Mouse (Mus musculus): ENCODE results near the gene Lman2l. TPM values are rescaled to one million over a fixed set of nuclear protein-coding genes. Genes with fewer than 3 reads are reported as not detected.

Gene Lman2l
- polyA plus RNA-seq, 1 experiment from 2014 or later = 22.6 TPM

- H3K4me3 ChIP-seq (ENCODE audit: low read depth, low read length) = no peak overlapping the region
- H3K4me2 ChIP-seq (ENCODE audit: low read length) = no peak overlapping the region
- no peak for DNase-seq (ENCODE audit: low spot score)
- no peaks in the 10 kb centered on the region for H3K36me3 ChIP-seq (ENCODE audit: control insufficient read depth, insufficient read depth, low read length)
- no peak overlapping the region for H3K27ac ChIP-seq (ENCODE audit: low read depth)
- no peaks in the 10 kb centered on the region for H3K27me3 ChIP-seq (replicated peaks; ENCODE audit: control insufficient read depth, insufficient read depth, low read length)
- H3K4me1 ChIP-seq (replicated peaks; ENCODE audit: control insufficient read depth, insufficient read depth, low read length) = peaks cover 19% of the 10 kb centered on the region
- H3K9me3 ChIP-seq (ENCODE audit: control insufficient read depth, low read length) = no peaks in the 10 kb centered on the region
- WGBS = 87% methylated on average over 12 of the region's 12 CpGs
- no peak overlapping the region for H3K9ac ChIP-seq (ENCODE audit: low read length)
- no peak for ATAC-seq (replicated peaks; ENCODE audit: low FRiP score, low TSS enrichment, low read depth)
These were observed 35.1 kb upstream of the Lman2l start for GRCm38 (mm10) chr1:36479903-36480899.

DNA sequence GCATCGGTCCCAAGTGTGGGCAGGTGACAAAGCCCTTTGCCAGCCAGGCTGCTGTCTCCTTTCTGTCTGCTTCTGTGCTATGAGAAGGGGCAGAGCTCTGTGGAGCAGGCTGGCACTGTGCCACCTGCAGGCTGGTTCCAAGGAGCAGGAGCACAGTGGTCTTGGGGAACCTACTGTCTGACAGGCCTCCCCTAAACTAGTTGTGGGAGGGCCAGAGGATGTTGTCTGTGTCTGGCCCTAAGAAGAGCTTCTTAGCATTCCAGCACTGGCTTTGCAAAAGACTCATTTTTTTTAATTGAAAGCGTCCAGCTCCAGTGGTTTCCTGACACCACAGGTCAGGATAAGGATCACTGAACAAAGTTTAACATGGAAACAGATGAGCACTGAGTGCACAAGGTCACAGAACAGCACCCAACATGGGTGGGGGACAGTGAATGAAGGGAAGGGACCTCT lies 33.3 kb upstream of the Lman2l start:
- H3K36me3 ChIP-seq (ENCODE audit: control insufficient read depth, insufficient read depth, low read length) = no peaks in the 10 kb centered on the region
- DNase-seq (ENCODE audit: low spot score) = no peak
- H3K4me2 ChIP-seq (ENCODE audit: low read length) = no peak overlapping the region
- no peak overlapping the region for H3K4me3 ChIP-seq (ENCODE audit: low read depth, low read length)
- no peak for ATAC-seq (replicated peaks; ENCODE audit: low FRiP score, low TSS enrichment, low read depth)
- no peaks in the 10 kb centered on the region for H3K27me3 ChIP-seq (replicated peaks; ENCODE audit: control insufficient read depth, insufficient read depth, low read length)
- H3K9me3 ChIP-seq (ENCODE audit: control insufficient read depth, low read length) = no peaks in the 10 kb centered on the region
- 67% methylated on average over 2 of the region's 2 CpGs for WGBS
- H3K9ac ChIP-seq (ENCODE audit: low read length) = no peak overlapping the region
- H3K27ac ChIP-seq (ENCODE audit: low read depth) = no peak overlapping the region
- peaks cover 32% of the 10 kb centered on the region for H3K4me1 ChIP-seq (replicated peaks; ENCODE audit: control insufficient read depth, insufficient read depth, low read length)

DNA sequence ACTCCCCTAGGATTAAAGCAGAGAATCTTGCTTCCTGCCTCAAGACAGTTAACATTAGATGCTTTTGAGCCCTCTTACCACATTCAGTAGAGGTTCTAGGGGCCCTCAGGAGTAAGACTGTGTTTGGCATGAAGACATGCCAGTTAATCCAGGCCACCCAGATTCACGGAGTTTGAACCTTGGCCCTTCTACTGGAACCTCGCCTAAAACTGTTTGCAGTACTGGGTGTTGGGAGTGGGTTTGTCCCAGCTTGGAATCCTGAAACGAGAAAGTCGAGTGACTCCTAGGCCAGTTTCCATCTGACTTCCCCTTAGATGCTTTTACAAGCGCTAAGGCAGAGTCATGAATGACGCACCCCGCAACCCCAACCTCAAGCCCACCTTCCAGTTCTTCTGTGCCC lies 31.4 kb upstream of the Lman2l start:
- ATAC-seq (replicated peaks; ENCODE audit: low FRiP score, low TSS enrichment, low read depth) = peak; percentile 16; the same call in 1 of the 2 replicates
- no peaks in the 10 kb centered on the region for H3K27me3 ChIP-seq (replicated peaks; ENCODE audit: control insufficient read depth, insufficient read depth, low read length)
- no peak overlapping the region for H3K4me3 ChIP-seq (ENCODE audit: low read depth, low read length)
- peak overlapping the region; percentile 59 for H3K4me2 ChIP-seq (ENCODE audit: low read length)
- no peaks in the 10 kb centered on the region for H3K9me3 ChIP-seq (ENCODE audit: control insufficient read depth, low read length)
- no peaks in the 10 kb centered on the region for H3K36me3 ChIP-seq (ENCODE audit: control insufficient read depth, insufficient read depth, low read length)
- WGBS = 68% methylated on average over 7 of the region's 7 CpGs
- peak overlapping the region; percentile 4; the same call in 1 of the 2 replicates for H3K27ac ChIP-seq (ENCODE audit: low read depth)
- H3K4me1 ChIP-seq (replicated peaks; ENCODE audit: control insufficient read depth, insufficient read depth, low read length) = peaks cover 46% of the 10 kb centered on the region
- H3K9ac ChIP-seq (ENCODE audit: low read length) = no peak overlapping the region
- no peak for DNase-seq (ENCODE audit: low spot score)

DNA sequence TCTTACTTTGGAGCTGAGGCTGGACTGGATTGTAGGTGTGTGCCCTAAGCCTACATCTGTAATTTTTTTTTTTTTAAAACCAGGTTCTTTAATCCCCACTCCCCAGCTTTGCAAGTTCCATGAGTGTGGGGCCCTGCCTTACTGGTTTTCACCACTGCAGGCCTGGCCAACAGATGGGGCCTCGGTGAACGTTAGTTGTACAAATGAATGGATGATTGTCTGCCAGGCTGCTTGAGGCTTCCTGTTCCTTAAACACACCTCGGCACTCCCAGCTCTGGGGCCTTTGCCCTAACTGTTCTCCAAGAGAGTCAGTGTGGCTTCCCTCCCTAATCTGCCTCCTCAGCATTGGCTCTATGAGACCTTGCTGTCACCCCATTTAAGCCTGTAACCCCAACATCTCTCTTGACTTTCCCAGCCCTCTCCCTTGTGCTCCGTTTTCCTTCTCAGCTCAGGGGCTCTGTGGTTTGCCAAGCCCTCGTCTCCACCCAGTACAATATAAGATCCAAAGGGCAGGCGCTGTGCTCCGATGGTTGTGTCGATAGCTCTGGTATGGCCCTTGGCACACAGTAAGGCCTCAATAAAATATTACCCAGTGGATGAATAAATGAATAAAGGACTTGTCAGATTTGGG lies 30.5 kb upstream of the Lman2l start:
- Histone ChIP-seq H3K27ac (ENCODE audit: low read depth) (peak overlapping the region; percentile 64), H3K27me3 (replicated peaks; ENCODE audit: control insufficient read depth, insufficient read depth, low read length) (no peaks in the 10 kb centered on the region), H3K9me3 (ENCODE audit: control insufficient read depth, low read length) (no peaks in the 10 kb centered on the region), H3K4me2 (ENCODE audit: low read length) (peak overlapping the region; percentile 59), H3K4me1 (replicated peaks; ENCODE audit: control insufficient read depth, insufficient read depth, low read length) (peaks cover 46% of the 10 kb centered on the region), H3K9ac (ENCODE audit: low read length) (peak overlapping the region; percentile 29; the same call in 1 of the 2 replicates), H3K4me3 (ENCODE audit: low read depth, low read length) (peak overlapping the region; percentile 17), H3K36me3 (ENCODE audit: control insufficient read depth, insufficient read depth, low read length) (no peaks in the 10 kb centered on the region)
- ATAC-seq (replicated peaks; ENCODE audit: low FRiP score, low TSS enrichment, low read depth) (no peak), DNase-seq (ENCODE audit: low spot score) (peak; percentile 58)
- 33% methylated on average over 8 of the region's 8 CpGs for WGBS

- peak overlapping the region; percentile 59 for H3K4me2 ChIP-seq (ENCODE audit: low read length)
- DNase-seq (ENCODE audit: low spot score) (no peak), ATAC-seq (replicated peaks; ENCODE audit: low FRiP score, low TSS enrichment, low read depth) (no peak)
- no peaks in the 10 kb centered on the region for H3K9me3 ChIP-seq (ENCODE audit: control insufficient read depth, low read length)
- H3K27ac ChIP-seq (ENCODE audit: low read depth) = 0 out of 2 replicates have a peak overlapping the region, but pooled peaks have one; percentile 64
- peaks cover 46% of the 10 kb centered on the region for H3K4me1 ChIP-seq (replicated peaks; ENCODE audit: control insufficient read depth, insufficient read depth, low read length)
- WGBS = 65% methylated on average over 3 of the region's 3 CpGs
- no peaks in the 10 kb centered on the region for H3K27me3 ChIP-seq (replicated peaks; ENCODE audit: control insufficient read depth, insufficient read depth, low read length)
- peak overlapping the region; percentile 67 for H3K4me3 ChIP-seq (ENCODE audit: low read depth, low read length)
- H3K36me3 ChIP-seq (ENCODE audit: control insufficient read depth, insufficient read depth, low read length) = no peaks in the 10 kb centered on the region
- H3K9ac ChIP-seq (ENCODE audit: low read length) = 0 out of 2 replicates have a peak overlapping the region, but pooled peaks have one; percentile 29
These were observed 29.6 kb upstream of the Lman2l start for GRCm38 (mm10) chr1:36474646-36475045.

- H3K36me3 ChIP-seq (ENCODE audit: control insufficient read depth, insufficient read depth, low read length) = no peaks in the 10 kb centered on the region
- no peak overlapping the region for H3K27ac ChIP-seq (ENCODE audit: low read depth)
- WGBS = 80% methylated on average over 10 of the region's 10 CpGs
- H3K9ac ChIP-seq (ENCODE audit: low read length) = 0 out of 2 replicates have a peak overlapping the region, but pooled peaks have one; percentile 10
- no peaks in the 10 kb centered on the region for H3K27me3 ChIP-seq (replicated peaks; ENCODE audit: control insufficient read depth, insufficient read depth, low read length)
- peak overlapping the region; percentile 59 for H3K4me2 ChIP-seq (ENCODE audit: low read length)
- H3K4me1 ChIP-seq (replicated peaks; ENCODE audit: control insufficient read depth, insufficient read depth, low read length) = peaks cover 46% of the 10 kb centered on the region
- no peak for ATAC-seq (replicated peaks; ENCODE audit: low FRiP score, low TSS enrichment, low read depth)
- DNase-seq (ENCODE audit: low spot score) = no peak
- H3K9me3 ChIP-seq (ENCODE audit: control insufficient read depth, low read length) = no peaks in the 10 kb centered on the region
- peak overlapping the region; percentile 67 for H3K4me3 ChIP-seq (ENCODE audit: low read depth, low read length)
These were observed 28.2 kb upstream of the Lman2l start for GRCm38 (mm10) chr1:36473211-36473780.

DNA sequence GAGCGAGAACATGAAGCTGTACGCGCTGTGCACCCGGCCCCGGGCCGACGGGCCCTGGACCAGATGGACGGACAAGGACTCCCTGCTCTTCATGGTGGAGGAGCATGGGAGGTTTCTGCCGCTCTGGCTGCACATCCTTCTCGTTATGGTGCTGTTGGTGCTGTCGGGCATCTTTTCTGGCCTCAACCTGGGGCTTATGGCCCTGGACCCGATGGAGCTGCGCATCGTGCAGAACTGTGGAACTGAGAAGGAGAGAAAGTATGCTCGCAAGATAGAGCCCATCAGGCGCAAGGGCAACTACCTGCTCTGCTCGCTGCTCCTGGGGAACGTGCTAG lies 27.0 kb upstream of the Lman2l start:
- Histone ChIP-seq H3K9me3 (ENCODE audit: control insufficient read depth, low read length) (no peaks in the 10 kb centered on the region), H3K9ac (ENCODE audit: low read length) (peak overlapping the region; percentile 73), H3K27me3 (replicated peaks; ENCODE audit: control insufficient read depth, insufficient read depth, low read length) (no peaks in the 10 kb centered on the region), H3K4me3 (ENCODE audit: low read depth, low read length) (peak overlapping the region; percentile 67), H3K27ac (ENCODE audit: low read depth) (no peak overlapping the region), H3K4me2 (ENCODE audit: low read length) (peak overlapping the region; percentile 59), H3K36me3 (ENCODE audit: control insufficient read depth, insufficient read depth, low read length) (no peaks in the 10 kb centered on the region), H3K4me1 (replicated peaks; ENCODE audit: control insufficient read depth, insufficient read depth, low read length) (peaks cover 39% of the 10 kb centered on the region)
- DNase-seq (ENCODE audit: low spot score) = no peak
- 13% methylated on average over 18 of the region's 18 CpGs for WGBS
- peak; percentile 4; the same call in 1 of the 2 replicates for ATAC-seq (replicated peaks; ENCODE audit: low FRiP score, low TSS enrichment, low read depth)

All from intestine, embryonic 14.5 days (tissue).